Mouse (Mus musculus) liver, postnatal 0 days (tissue): ENCODE results near the gene Rnf181.

Source experiments
- CTCF ChIP-seq: sonication (generic); IDR thresholded peaks from 2 replicates; pipeline ENCODE4 v1.5.1; 2016; ENCODE audit warnings: antibody characterized with exemption, low read depth
- EP300 ChIP-seq: IDR thresholded peaks from 2 replicates; pipeline ENCODE4 v1.6.1; 2016; ENCODE audit warnings: antibody characterized with exemption, low read depth, mild to moderate bottlenecking

DNA sequence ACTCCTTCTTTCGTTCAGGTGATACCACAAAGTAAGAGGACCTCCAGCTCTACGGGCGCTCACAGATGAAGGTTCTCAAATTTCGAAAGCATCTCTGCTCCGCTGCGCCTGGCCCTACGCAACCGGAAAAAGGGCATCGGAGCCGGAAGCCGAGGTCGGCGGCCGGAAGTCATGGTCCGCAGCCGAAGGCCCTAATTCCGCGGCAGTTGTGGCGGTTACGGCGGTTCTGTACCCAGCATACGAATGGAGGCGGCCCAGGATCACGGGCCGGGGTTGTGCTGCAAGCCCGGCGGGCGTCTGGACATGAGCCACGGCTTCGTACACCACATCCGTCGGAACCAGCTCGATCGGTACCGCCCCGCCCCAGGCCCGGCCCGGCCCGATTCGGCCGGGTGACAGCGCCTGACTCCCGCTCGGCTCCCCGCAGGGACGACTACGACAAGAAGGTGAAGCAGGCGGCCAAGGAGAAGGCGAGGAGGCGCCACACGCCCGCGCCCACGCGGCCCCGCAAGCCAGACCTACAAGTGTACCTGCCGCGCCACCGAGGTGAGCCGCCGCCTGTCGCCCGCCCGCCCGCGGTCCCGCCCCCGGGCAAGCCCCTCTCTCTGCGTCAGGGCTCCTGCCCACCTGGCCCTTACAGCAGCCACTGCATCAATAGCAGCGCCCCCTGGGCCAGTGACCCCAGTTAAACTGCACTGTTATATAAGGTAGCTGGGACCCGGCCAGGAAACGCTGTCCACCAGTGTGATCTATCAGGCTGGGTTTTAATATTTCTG, 19.4 kb downstream of the Rnf181 start, which contains the start of gene 0610030E20Rik:
- TF ChIP-seq CTCF (peak; percentile 53), EP300 (peak; percentile 59; the same call in 1 of the 2 replicates)
